Mouse (Mus musculus) gastrocnemius, postnatal 14 days (tissue): Measurements from ENCODE around the gene Ttc30b. TPM values are rescaled to one million over a fixed set of nuclear protein-coding genes. Genes with fewer than 3 reads are reported as not detected.
"Not testable (repeated sequence)": the region's sequence is repeated elsewhere in the genome, so short reads cannot be mapped to it uniquely, and the experiment has no call there.

Experiments
- DNase-seq: peaks from one replicate; pipeline ENCODE4 v3.0.0; 2021; ENCODE audit warnings: mixed read lengths
- intact Hi-C: fragments of 180-260 bp; cut with DNase I; formaldehyde crosslinking; loops from one replicate; pipeline ENCODE4 v1.15.1; 2025; ENCODE audit warnings: low total_unique reads
- long read RNA-seq, 2 experiments: library from polyadenylated mRNA; stranded (forward); transcript quantifications; one replicate each; pipeline ENCODE4 v2.0.0; 2021
- total RNA-seq, 2 experiments: library from RNA; stranded (reverse); gene quantifications; 2 replicates each; pipeline ENCODE4 v1.2.3; 2021

The Ttc30b gene
- total RNA-seq: 1 to 10 TPM; 4.1 to 4.4 TPM
- long read RNA-seq, experiment 1, partial matches to known transcripts: 0 of 3 reads
- long read RNA-seq, experiment 1, other reads (novel, unspliced or antisense): 0 of 3 reads
- long read RNA-seq, experiment 2, transcript Ttc30b-201 (1 exons, 2,737 nt): major isoform, 7 of 7 reads
- long read RNA-seq, experiment 2, partial matches to known transcripts: 0 of 7 reads
- long read RNA-seq, experiment 2, other reads (novel, unspliced or antisense): 0 of 7 reads

- intact Hi-C loops: no loop called here
- peak; percentile 77 for DNase-seq
Observed at GRCm38 (mm10) chr2:75938117-75939063, at the start of gene Ttc30b. TSS of gene Ttc30b (minus strand) at chr2:75938585.

- intact Hi-C loops: no loop called here
- DNase-seq: no peak
Observed at GRCm38 (mm10) chr2:75987739-75988138, 49.4 kb upstream of the Ttc30b start.

- intact Hi-C loops: no loop called here
- peak; percentile 49 for DNase-seq
Observed at GRCm38 (mm10) chr2:75985124-75985523, 46.7 kb upstream of the Ttc30b start.

GRCm38 (mm10) chr2:75983847-75984246 lies 45.5 kb upstream of the Ttc30b start:
- intact Hi-C loops: no loop called here
- no peak for DNase-seq

- intact Hi-C loops: no loop called here
- DNase-seq: no peak
Observed at GRCm38 (mm10) chr2:75983091-75983490, 44.7 kb upstream of the Ttc30b start.

- intact Hi-C loops: no loop called here
Observed at GRCm38 (mm10) chr2:75982626-75983025, 44.2 kb upstream of the Ttc30b start.

GRCm38 (mm10) chr2:75981440-75982081 lies 43.2 kb upstream of the Ttc30b start, which contains the start of gene Ttc30a1:
TSS of gene Ttc30a1 (minus strand) at chr2:75981967.
- DNase-seq: peak; percentile 68
- intact Hi-C loops: not testable (repeated sequence)

More at GRCm38 (mm10) chr2:75982626-75983025, 44.2 kb upstream of the Ttc30b start:
- no peak for DNase-seq

- DNase-seq, intact Hi-C loops: not testable (repeated sequence)
Observed at GRCm38 (mm10) chr2:75980933-75981439, 42.6 kb upstream of the Ttc30b start.

GRCm38 (mm10) chr2:75977752-75978368 lies 39.5 kb upstream of the Ttc30b start, which contains the start of gene Ttc30a2:
TSS of gene Ttc30a2 (minus strand) at chr2:75978170.
- DNase-seq, intact Hi-C loops: not testable (repeated sequence)

- intact Hi-C loops, DNase-seq: not testable (repeated sequence)
Observed at GRCm38 (mm10) chr2:75976070-75976469, 37.7 kb upstream of the Ttc30b start.

GRCm38 (mm10) chr2:75974131-75974530 lies 35.7 kb upstream of the Ttc30b start:
- intact Hi-C loops: no loop called here
- DNase-seq: no peak

- intact Hi-C loops: loop anchor here (5.0 to 10.0 kb wide), 3 partner anchors 78 to 360 kb away; no protein-coding TSS in a partner anchor
- peak; percentile 41 for DNase-seq
Observed at GRCm38 (mm10) chr2:75964972-75965371, 26.6 kb upstream of the Ttc30b start.

- intact Hi-C loops: loop anchor here (5.0 to 10.0 kb wide), 3 partner anchors 77 to 360 kb away; no protein-coding TSS in a partner anchor
- peak; percentile 77 for DNase-seq
Observed at GRCm38 (mm10) chr2:75964512-75964911, 26.1 kb upstream of the Ttc30b start.

GRCm38 (mm10) chr2:75964051-75964450 lies 25.7 kb upstream of the Ttc30b start:
- intact Hi-C loops: loop anchor here (5.0 to 10.0 kb wide), 3 partner anchors 77 to 359 kb away; no protein-coding TSS in a partner anchor
- DNase-seq: no peak

- intact Hi-C loops: loop anchor here (5.0 to 10.0 kb wide), 3 partner anchors 76 to 359 kb away; no protein-coding TSS in a partner anchor
- DNase-seq: no peak
Observed at GRCm38 (mm10) chr2:75963211-75963840, 24.9 kb upstream of the Ttc30b start.

- intact Hi-C loops: loop anchor here (5.0 to 10.0 kb wide), 3 partner anchors 73 to 356 kb away; no protein-coding TSS in a partner anchor
- peak; percentile 19 for DNase-seq
Observed at GRCm38 (mm10) chr2:75960366-75961330, 22.3 kb upstream of the Ttc30b start.

- peak; percentile 24 for DNase-seq
- intact Hi-C loops: loop anchor here (5.0 to 10.0 kb wide), 3 partner anchors 73 to 355 kb away; no protein-coding TSS in a partner anchor
Observed at GRCm38 (mm10) chr2:75959850-75960365, 21.5 kb upstream of the Ttc30b start.
